Mouse (Mus musculus) hindbrain, embryonic 12.5 days (tissue): ENCODE measurements around the gene Rhoh. TPM values are rescaled to one million over a fixed set of nuclear protein-coding genes. Genes with fewer than 3 reads are reported as not detected.

ENCODE experiments used
- ATAC-seq: fragments of 200-750 bp; cut with Nextera tagmentation; 2 replicates; pipeline ENCODE4 v1.8.0; 2017; ENCODE audit warnings: moderate TSS enrichment; ENCODE audit not compliant: low FRiP score
- H3K27ac ChIP-seq: fragments of 300-500 bp; sonication (generic); 2 replicates; pipeline ENCODE4 v1.5.1; 2016; ENCODE audit warnings: mild to moderate bottlenecking
- H3K27me3 ChIP-seq: fragments of 300-500 bp; sonication (generic); 2 replicates; pipeline ENCODE4 v1.6.1; 2016; ENCODE audit warnings: mild to moderate bottlenecking
- H3K36me3 ChIP-seq: fragments of 300-500 bp; sonication (generic); 2 replicates; pipeline ENCODE4 v1.6.1; 2016; ENCODE audit warnings: mild to moderate bottlenecking
- H3K4me1 ChIP-seq: fragments of 300-500 bp; sonication (generic); 2 replicates; pipeline ENCODE4 v1.6.1; 2016
- H3K4me2 ChIP-seq: fragments of 300-500 bp; sonication (generic); replicated peaks from 2 replicates; pipeline ENCODE4 v1.6.1; 2016; ENCODE audit warnings: mild to moderate bottlenecking
- H3K4me3 ChIP-seq: fragments of 300-500 bp; sonication (generic); 2 replicates; pipeline ENCODE4 v1.5.1; 2016; ENCODE audit warnings: mild to moderate bottlenecking
- H3K9ac ChIP-seq: fragments of 300-500 bp; sonication (generic); 2 replicates; pipeline ENCODE4 v1.6.1; 2016; ENCODE audit warnings: mild to moderate bottlenecking, moderate library complexity
- H3K9me3 ChIP-seq: fragments of 300-500 bp; sonication (generic); replicated peaks from 2 replicates; pipeline ENCODE4 v1.6.1; 2016; ENCODE audit warnings: mild to moderate bottlenecking
- WGBS: fragments of 180-500 bp; shearing (Covaris S2); methylation state at CpG from one replicate; pipeline ENCODE4 v1.1.7; 2016; 5-methylcytosine and 5-hydroxymethylcytosine counted together
- polyA plus RNA-seq: library from polyadenylated mRNA; unstranded; fragments of >200 nt; fragmentation: Nextera tagmentation; extraction: Ambion mirVana; gene quantifications from 2 replicates; pipeline ENCODE4 v1.2.1, GENCODE M21; 2016

Gene Rhoh
- polyA plus RNA-seq, 1 experiment from 2014 or later, result 0.39 TPM

DNA sequence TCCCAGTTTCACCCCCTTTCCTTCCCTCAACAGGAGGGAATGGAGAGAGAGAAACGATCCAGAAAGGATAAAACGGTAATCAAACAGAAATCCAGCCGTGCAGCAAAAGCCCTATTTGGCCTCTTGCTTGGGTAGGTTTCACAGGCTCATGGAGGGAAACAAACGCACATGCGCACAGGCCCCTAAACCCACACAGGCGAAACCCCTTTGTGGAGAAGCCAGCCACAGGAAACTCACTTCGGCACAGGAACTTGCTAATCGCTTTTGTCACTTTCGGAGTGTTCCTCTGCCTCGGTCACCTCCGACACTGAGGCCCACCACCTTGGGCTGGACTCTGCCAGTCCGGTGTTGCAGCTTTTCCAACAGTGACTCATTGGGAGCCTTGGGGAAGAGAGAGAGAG is 2.3 kb downstream of the Rhoh start:
- no peak overlapping the region for H3K9ac ChIP-seq
- no peaks in the 10 kb centered on the region for H3K9me3 ChIP-seq
- H3K4me2 ChIP-seq, result no peak overlapping the region
- H3K4me3 ChIP-seq, result no peak overlapping the region
- no peaks in the 10 kb centered on the region for H3K27me3 ChIP-seq
- 86% methylated on average over 12 of the region's 12 CpGs for WGBS
- ATAC-seq, result no peak
- H3K27ac ChIP-seq, result no peak overlapping the region
- H3K4me1 ChIP-seq, result no peaks in the 10 kb centered on the region
- no peaks in the 10 kb centered on the region for H3K36me3 ChIP-seq

- no peak for ATAC-seq
- H3K4me3 ChIP-seq, result no peak overlapping the region
- H3K27me3 ChIP-seq, result no peaks in the 10 kb centered on the region
- H3K36me3 ChIP-seq, result no peaks in the 10 kb centered on the region
- H3K9ac ChIP-seq, result no peak overlapping the region
- WGBS, result 93% methylated on average over 7 of the region's 7 CpGs
- H3K9me3 ChIP-seq, result no peaks in the 10 kb centered on the region
- H3K4me2 ChIP-seq, result no peak overlapping the region
- no peaks in the 10 kb centered on the region for H3K4me1 ChIP-seq
- no peak overlapping the region for H3K27ac ChIP-seq
Measured at GRCm38 (mm10) chr5:65864486-65864885, 3.5 kb downstream of the Rhoh start.

DNA sequence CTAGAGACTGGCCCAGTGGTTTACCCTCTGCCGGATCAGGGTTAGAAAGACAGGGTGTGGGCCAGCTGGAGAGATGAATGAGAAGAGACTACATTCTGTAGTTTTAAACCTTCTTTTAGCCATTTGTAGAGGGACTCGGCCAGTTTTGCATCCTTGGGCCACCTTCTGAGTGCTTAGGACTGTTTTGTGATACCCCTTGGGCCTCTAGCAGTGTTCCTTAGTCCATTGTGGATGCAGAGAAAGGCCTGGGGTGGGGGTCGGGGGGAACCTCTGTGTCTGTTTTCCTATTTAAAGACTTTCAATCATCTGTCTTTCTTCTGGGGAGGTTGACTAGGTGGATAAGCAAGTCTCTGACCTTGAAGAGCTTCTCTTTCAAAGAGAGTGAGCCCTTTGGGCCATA is 3.9 kb downstream of the Rhoh start:
- H3K27me3 ChIP-seq, result no peaks in the 10 kb centered on the region
- H3K27ac ChIP-seq, result no peak overlapping the region
- no peaks in the 10 kb centered on the region for H3K9me3 ChIP-seq
- H3K9ac ChIP-seq, result no peak overlapping the region
- WGBS, result 74% methylated on average over 3 of the region's 3 CpGs
- no peaks in the 10 kb centered on the region for H3K4me1 ChIP-seq
- no peak overlapping the region for H3K4me2 ChIP-seq
- no peak for ATAC-seq
- no peak overlapping the region for H3K4me3 ChIP-seq
- no peaks in the 10 kb centered on the region for H3K36me3 ChIP-seq

- 92% methylated on average over 6 of the region's 6 CpGs for WGBS
- Histone ChIP-seq H3K4me3 (no peak overlapping the region), H3K27me3 (no peaks in the 10 kb centered on the region), H3K4me1 (no peaks in the 10 kb centered on the region), H3K9me3 (no peaks in the 10 kb centered on the region), H3K27ac (no peak overlapping the region), H3K9ac (no peak overlapping the region), H3K36me3 (no peaks in the 10 kb centered on the region), H3K4me2 (no peak overlapping the region)
- ATAC-seq, result no peak
Measured at GRCm38 (mm10) chr5:65866591-65866990, 5.6 kb downstream of the Rhoh start.

DNA sequence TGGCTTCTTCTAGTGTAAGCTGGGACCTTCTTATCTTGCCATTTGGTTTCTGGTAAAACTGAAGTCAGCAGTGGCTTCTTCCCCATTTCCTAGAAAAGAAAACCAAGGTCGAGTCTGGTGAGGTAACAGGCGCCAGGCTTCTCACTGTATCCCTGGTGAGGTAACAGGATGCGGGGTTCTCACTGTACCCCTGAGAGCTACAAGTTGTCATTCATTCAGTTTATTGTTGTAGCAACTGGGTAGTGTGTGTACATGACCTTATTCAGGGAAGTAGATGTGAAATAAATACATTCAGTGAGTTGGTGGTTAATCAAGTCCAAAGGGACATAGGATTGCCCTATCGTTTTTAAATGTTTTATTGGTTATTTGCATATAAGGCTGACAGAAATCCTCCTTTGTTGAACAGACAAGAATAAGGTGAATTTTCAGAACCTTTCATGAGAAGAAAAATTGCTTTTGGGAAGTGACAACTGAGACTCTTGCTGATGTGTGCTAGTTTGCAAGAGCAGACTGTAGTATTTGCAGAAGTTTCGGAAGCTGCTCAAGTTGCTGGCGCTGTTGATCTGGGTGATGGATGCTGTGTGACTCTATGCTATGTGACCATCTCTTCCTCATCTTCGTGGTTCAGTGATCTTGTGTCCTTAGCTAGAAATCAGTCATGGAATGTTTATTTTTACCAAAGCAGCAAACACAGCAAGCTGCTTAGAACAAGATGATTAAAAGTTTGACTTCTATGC is 6.5 kb downstream of the Rhoh start:
- no peaks in the 10 kb centered on the region for H3K36me3 ChIP-seq
- no peak overlapping the region for H3K27ac ChIP-seq
- H3K9me3 ChIP-seq, result no peaks in the 10 kb centered on the region
- H3K4me1 ChIP-seq, result no peaks in the 10 kb centered on the region
- H3K9ac ChIP-seq, result no peak overlapping the region
- 87% methylated on average over 7 of the region's 7 CpGs for WGBS
- H3K27me3 ChIP-seq, result no peaks in the 10 kb centered on the region
- no peak overlapping the region for H3K4me3 ChIP-seq
- no peak for ATAC-seq
- no peak overlapping the region for H3K4me2 ChIP-seq

DNA sequence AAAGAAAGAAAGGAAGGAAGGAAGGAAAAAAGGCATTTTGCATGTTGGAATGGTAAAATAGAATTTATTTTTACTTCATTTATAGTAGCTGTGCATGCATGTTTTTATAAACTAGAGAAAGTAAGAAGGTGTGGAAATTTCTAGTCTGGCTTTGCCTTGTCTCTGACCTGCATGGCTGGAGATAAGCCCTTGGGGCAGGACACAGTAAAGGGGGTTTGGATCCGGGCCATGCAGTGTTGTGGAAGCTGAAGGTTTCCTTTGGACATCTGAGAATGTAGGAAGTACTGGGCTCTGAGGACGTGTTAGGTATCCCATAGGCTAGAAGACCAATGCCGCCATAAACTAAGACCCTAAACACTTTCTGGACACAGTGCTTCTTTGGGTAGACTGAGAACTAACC is 7.4 kb downstream of the Rhoh start:
- WGBS, result 67% methylated on average over 3 of the region's 3 CpGs
- H3K9ac ChIP-seq, result no peak overlapping the region
- H3K36me3 ChIP-seq, result no peaks in the 10 kb centered on the region
- H3K4me2 ChIP-seq, result no peak overlapping the region
- no peaks in the 10 kb centered on the region for H3K27me3 ChIP-seq
- H3K9me3 ChIP-seq, result no peaks in the 10 kb centered on the region
- no peak overlapping the region for H3K4me3 ChIP-seq
- H3K4me1 ChIP-seq, result no peaks in the 10 kb centered on the region
- H3K27ac ChIP-seq, result no peak overlapping the region
- ATAC-seq, result no peak

GRCm38 (mm10) chr5:65869660-65870059 is 8.6 kb downstream of the Rhoh start:
- Histone ChIP-seq H3K36me3 (no peaks in the 10 kb centered on the region), H3K9me3 (no peaks in the 10 kb centered on the region), H3K4me2 (no peak overlapping the region), H3K9ac (no peak overlapping the region), H3K4me3 (no peak overlapping the region), H3K27me3 (no peaks in the 10 kb centered on the region), H3K27ac (no peak overlapping the region), H3K4me1 (no peaks in the 10 kb centered on the region)
- 94% methylated on average over 4 of the region's 4 CpGs for WGBS
- ATAC-seq, result no peak

DNA sequence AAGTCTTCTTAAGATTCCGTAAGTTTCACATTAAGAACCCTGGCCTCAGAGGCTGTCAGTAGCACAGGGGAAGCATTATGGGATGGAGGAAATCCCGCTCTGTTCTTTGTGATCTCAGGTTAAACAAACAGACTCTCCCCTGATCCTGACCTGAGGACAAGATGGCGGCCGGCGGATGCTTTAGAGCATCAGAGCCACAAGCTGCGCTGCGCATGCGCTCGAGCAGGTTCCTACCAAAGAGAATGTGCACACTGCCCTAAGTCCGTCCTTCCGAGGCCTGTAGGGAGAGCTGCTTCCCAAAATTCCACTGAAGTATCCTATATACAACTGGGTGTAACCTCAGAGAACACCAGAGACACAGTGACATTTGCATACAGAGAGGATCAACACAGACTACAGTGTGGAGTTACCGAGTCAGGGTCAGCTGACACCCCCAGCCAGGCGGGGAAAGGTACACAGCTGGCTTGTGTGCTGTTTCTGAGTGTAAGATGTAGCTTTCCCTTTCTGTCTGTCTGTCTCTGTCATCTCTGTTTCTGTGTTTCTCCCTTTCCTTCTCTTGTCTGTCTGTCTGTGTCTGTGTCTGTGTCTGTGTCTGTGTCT is 10.4 kb downstream of the Rhoh start:
- Histone ChIP-seq H3K9me3 (no peaks in the 10 kb centered on the region), H3K27me3 (no peaks in the 10 kb centered on the region), H3K4me1 (no peaks in the 10 kb centered on the region), H3K9ac (no peak overlapping the region), H3K4me2 (no peak overlapping the region), H3K27ac (no peak overlapping the region), H3K36me3 (no peaks in the 10 kb centered on the region), H3K4me3 (no peak overlapping the region)
- ATAC-seq, result no peak
- 92% methylated on average over 13 of the region's 13 CpGs for WGBS

GRCm38 (mm10) chr5:65873212-65873611 is 12.2 kb downstream of the Rhoh start:
- Histone ChIP-seq H3K4me2 (no peak overlapping the region), H3K9me3 (no peaks in the 10 kb centered on the region), H3K4me1 (no peaks in the 10 kb centered on the region), H3K27me3 (no peaks in the 10 kb centered on the region), H3K9ac (no peak overlapping the region), H3K27ac (no peak overlapping the region), H3K36me3 (no peaks in the 10 kb centered on the region), H3K4me3 (no peak overlapping the region)
- no peak for ATAC-seq
- 79% methylated on average over 4 of the region's 4 CpGs for WGBS

- Histone ChIP-seq H3K27ac (no peak overlapping the region), H3K4me1 (no peaks in the 10 kb centered on the region), H3K9me3 (no peaks in the 10 kb centered on the region), H3K4me2 (no peak overlapping the region), H3K27me3 (no peaks in the 10 kb centered on the region), H3K36me3 (no peaks in the 10 kb centered on the region), H3K4me3 (no peak overlapping the region), H3K9ac (no peak overlapping the region)
- ATAC-seq, result no peak
- WGBS, result 94% methylated on average over 7 of the region's 7 CpGs
Measured at GRCm38 (mm10) chr5:65875269-65875668, 14.3 kb downstream of the Rhoh start.

GRCm38 (mm10) chr5:65878367-65878766 is 17.4 kb downstream of the Rhoh start:
- WGBS, result 83% methylated on average over 3 of the region's 3 CpGs
- Histone ChIP-seq H3K4me3 (no peak overlapping the region), H3K36me3 (no peaks in the 10 kb centered on the region), H3K9me3 (no peaks in the 10 kb centered on the region), H3K9ac (no peak overlapping the region), H3K27ac (no peak overlapping the region), H3K4me2 (no peak overlapping the region), H3K27me3 (no peaks in the 10 kb centered on the region), H3K4me1 (no peaks in the 10 kb centered on the region)
- no peak for ATAC-seq

- no peak overlapping the region for H3K4me2 ChIP-seq
- no peaks in the 10 kb centered on the region for H3K4me1 ChIP-seq
- H3K27ac ChIP-seq, result no peak overlapping the region
- H3K9me3 ChIP-seq, result no peaks in the 10 kb centered on the region
- no peak for ATAC-seq
- no peaks in the 10 kb centered on the region for H3K36me3 ChIP-seq
- no peak overlapping the region for H3K4me3 ChIP-seq
- H3K27me3 ChIP-seq, result no peaks in the 10 kb centered on the region
- 94% methylated on average over 2 of the region's 2 CpGs for WGBS
- no peak overlapping the region for H3K9ac ChIP-seq
Measured at GRCm38 (mm10) chr5:65881254-65881653, 20.2 kb downstream of the Rhoh start.
